Mouse (Mus musculus): ENCODE results near the gene Abraxas2.

DNA sequence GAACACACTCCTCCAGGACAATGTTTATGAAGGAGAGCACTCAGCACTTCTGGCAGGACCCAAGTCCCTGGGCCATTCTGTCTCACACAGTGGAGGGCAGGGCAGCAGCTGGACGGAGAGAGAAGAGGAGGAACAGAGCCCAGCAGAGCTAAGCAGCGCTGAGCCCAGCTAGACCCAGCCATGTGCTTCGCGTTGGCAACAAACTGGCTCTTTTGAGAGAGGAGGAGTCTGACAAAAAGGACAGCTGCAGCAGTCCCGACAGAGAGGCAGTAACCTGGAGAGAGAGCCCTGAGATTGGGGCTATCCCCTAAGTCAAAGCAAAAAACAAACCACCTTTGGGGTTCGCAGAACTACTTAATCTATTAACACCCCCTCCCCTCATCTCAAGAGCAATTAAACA is 48.7 kb upstream of the Abraxas2 start:
- TF ChIP-seq POLR2A (IDR thresholded peaks at IDR 0.05; ENCODE audit: insufficient read length, low read depth) (no peak), MYOD1 (IDR thresholded peaks at IDR 0.05; ENCODE audit: control insufficient read depth in 1 of 3, insufficient read length in 2 of 3, low read depth in 2 of 3) (peak; percentile 4 to 75 (median 68)), POLR2AphosphoS2 (IDR thresholded peaks at IDR 0.05; ENCODE audit: insufficient read length, low read depth) (no peak)

All from myocyte (in vitro differentiated cells).